Mouse (Mus musculus) embryo, embryonic 11 days (tissue): ENCODE measurements around the gene Sms.

ENCODE experiments used
- DNase-seq: peaks from one replicate; pipeline ENCODE4 v3.0.0-alpha.2; 2015

The Sms gene

DNA sequence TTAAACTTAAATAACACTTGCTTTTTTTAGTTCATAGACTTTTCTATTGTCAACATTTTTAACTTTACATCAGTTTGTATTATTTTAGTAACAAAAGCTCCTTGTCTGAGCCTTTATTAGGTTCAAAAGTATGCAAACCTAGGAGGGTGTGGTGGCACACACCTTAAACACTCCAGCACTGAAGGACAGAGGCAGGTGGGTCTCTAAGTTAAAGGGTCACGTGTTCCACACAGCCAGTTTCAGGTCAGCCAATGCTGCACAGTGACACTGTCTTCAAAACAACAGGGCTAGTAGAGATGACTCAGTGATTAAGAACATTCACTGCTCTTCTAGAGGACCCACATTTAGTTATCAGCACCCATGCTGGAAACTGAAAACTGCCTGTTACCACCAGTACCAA, 43.1 kb downstream of the Sms start:
- no peak for DNase-seq

- no peak for DNase-seq
Observed at GRCm38 (mm10) chrX:157447431-157447830, 44.7 kb downstream of the Sms start.

- no peak for DNase-seq
Observed at GRCm38 (mm10) chrX:157434768-157435167, 57.3 kb downstream of the Sms start.

DNA sequence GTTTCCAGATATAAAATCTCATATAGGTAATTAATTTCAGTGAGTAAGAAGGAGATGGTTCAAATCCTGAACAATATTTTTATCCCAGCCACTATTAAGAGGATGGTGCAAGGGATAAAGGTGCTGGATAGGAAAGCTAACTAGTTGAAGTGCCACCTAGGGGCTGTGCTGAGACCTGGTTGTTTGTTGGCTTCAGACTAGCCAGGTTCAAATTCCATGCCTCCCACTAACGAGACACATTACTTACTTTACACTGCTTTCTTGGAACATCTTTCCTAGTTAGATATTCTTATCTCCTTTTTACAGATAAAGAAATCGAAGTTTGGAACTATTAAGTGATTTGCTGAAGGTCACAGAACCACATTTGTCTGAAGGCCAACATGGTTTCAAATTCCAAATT, 72.6 kb downstream of the Sms start:
- no peak for DNase-seq

DNA sequence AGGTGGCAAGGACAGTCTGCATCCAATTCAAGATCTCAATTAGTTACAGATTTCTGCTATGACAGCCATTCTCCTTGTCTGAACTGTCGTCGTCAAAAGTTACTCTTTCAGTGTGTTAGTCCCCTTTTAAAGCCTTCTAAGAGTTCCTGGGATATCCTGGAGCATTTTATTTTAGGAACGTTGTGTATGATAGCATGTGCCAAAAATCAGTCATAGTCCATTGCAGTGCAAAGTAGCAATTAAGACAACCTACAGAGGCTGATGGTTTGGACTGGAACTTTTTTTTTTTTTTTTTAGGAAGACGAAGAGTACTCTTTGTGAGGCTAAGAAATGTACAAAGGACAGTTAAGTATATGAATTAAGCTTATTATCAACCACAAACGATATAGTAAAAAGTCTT, 76.9 kb downstream of the Sms start, which contains the start of gene Phex:
Gene Phex (minus strand): TSS at position 101 of the 400 bp plus-strand sequence.
- DNase-seq = no peak

- DNase-seq = no peak
Observed at GRCm38 (mm10) chrX:157404919-157405318, 87.2 kb downstream of the Sms start.
